Mouse (Mus musculus) heart, postnatal 0 days (tissue): Measurements from ENCODE around the gene Hoxc12. TPM values are rescaled to one million over a fixed set of nuclear protein-coding genes. Genes with fewer than 3 reads are reported as not detected.

Experiments used
- ATAC-seq: fragments of 200-750 bp; cut with Nextera tagmentation; 2 replicates; pipeline ENCODE4 v1.8.0; 2017; ENCODE audit warnings: low read depth, moderate number of reproducible peaks, moderate library complexity; ENCODE audit not compliant: insufficient read depth
- DNase-seq: peaks from one replicate; pipeline ENCODE4 v3.0.0-alpha.2; 2016; ENCODE audit warnings: low spot score
- H3K27ac ChIP-seq: fragments of 300-500 bp; sonication (generic); 2 replicates; pipeline ENCODE4 v1.5.1; 2014; ENCODE audit warnings: low read depth, mild to moderate bottlenecking
- H3K27me3 ChIP-seq: fragments of 300-500 bp; sonication (generic); 2 replicates; pipeline ENCODE4 v1.6.1; 2014; ENCODE audit warnings: low read length, mixed read lengths; ENCODE audit not compliant: control insufficient read depth, insufficient read depth
- H3K36me3 ChIP-seq: fragments of 300-500 bp; sonication (generic); replicated peaks from 2 replicates; pipeline ENCODE4 v1.6.1; 2014; ENCODE audit warnings: low read length, mixed read lengths; ENCODE audit not compliant: control insufficient read depth, insufficient read depth
- H3K4me1 ChIP-seq: fragments of 300-500 bp; sonication (generic); 2 replicates; pipeline ENCODE4 v1.6.1; 2014; ENCODE audit warnings: antibody characterized with exemption; ENCODE audit not compliant: control insufficient read depth, insufficient read depth
- H3K4me2 ChIP-seq: fragments of 300-500 bp; sonication (generic); 2 replicates; pipeline ENCODE4 v1.6.1; 2014; ENCODE audit warnings: low read depth, mild to moderate bottlenecking, low read length, moderate library complexity
- H3K4me3 ChIP-seq: fragments of 300-500 bp; sonication (generic); 2 replicates; pipeline ENCODE4 v1.5.1; 2014; ENCODE audit warnings: low read depth, low read length
- H3K9ac ChIP-seq: fragments of 300-500 bp; sonication (generic); replicated peaks from 2 replicates; pipeline ENCODE4 v1.6.1; 2014; ENCODE audit warnings: low read depth, low read length, mixed read lengths
- H3K9me3 ChIP-seq: fragments of 300-500 bp; sonication (generic); replicated peaks from 2 replicates; pipeline ENCODE4 v1.6.1; 2016; ENCODE audit warnings: low read length; ENCODE audit not compliant: control insufficient read depth
- CTCF ChIP-seq: IDR thresholded peaks from 2 replicates; pipeline ENCODE4 v1.5.1; 2016; ENCODE audit warnings: antibody characterized with exemption, control low read depth, low read depth
- EP300 ChIP-seq: IDR thresholded peaks from 2 replicates; pipeline ENCODE4 v1.6.1; 2016; ENCODE audit warnings: antibody characterized with exemption, low read depth
- WGBS: fragments of 180-500 bp; shearing (Covaris S2); extraction: QIAGEN DNeasy Blood & Tissue Kit; methylation state at CpG from one replicate; pipeline ENCODE4 v1.1.7; 2014; 5-methylcytosine and 5-hydroxymethylcytosine counted together
- polyA plus RNA-seq: library from polyadenylated mRNA; unstranded; fragments of >200 nt; fragmentation: Nextera tagmentation; extraction: Ambion mirVana; gene quantifications from 2 replicates; pipeline ENCODE4 v1.2.1, GENCODE M21; 2015
- total RNA-seq: library from RNA; depleted of rRNA; stranded (reverse); fragments of >200 nt; gene quantifications from 2 replicates; pipeline ENCODE4 v1.2.3, GENCODE M21; 2014; ENCODE audit warnings: low replicate concordance

Hoxc12 gene
- total and polyA plus RNA-seq, 2 experiments from 2014 or later = not detected

DNA sequence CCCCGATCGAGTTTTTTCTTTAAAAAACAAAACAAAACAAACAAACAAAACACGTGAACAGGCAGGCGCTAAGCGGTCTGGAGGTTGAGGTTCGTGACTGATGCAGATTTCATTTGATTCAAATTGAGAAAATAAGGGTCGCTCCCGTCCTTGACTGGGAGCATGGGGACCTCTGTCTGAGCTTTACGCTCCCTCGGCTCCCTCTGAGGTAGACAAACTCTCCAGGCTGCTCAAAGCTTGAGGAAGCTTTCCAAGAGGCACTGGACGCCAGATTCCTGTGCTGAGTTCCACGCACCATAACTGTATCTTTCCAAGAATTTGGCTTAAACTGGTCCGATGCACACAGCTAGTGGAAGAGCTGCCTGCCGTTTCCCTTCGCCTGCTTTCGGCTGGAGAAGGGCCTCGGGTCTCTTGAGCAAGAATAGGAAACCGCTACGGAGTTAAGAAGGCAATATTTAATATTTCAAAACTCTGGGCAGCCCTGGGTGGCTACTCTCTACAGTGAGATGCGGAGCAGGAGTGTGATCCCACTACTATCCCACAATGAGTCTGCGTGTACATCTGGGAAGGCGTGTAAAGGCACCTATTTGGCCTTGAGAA is 26.0 kb upstream of the Hoxc12 start:
- peaks cover 95% of the 10 kb centered on the region for H3K27me3 ChIP-seq
- H3K4me2 ChIP-seq = no peak overlapping the region
- no peaks in the 10 kb centered on the region for H3K4me1 ChIP-seq
- H3K9ac ChIP-seq = no peak overlapping the region
- no peak for ATAC-seq
- no peaks in the 10 kb centered on the region for H3K9me3 ChIP-seq
- 3% methylated on average over 22 of the region's 22 CpGs for WGBS
- DNase-seq = no peak
- no peaks in the 10 kb centered on the region for H3K36me3 ChIP-seq
- no peak for TF ChIP-seq CTCF
- no peak for TF ChIP-seq EP300
- no peak overlapping the region for H3K4me3 ChIP-seq
- no peak overlapping the region for H3K27ac ChIP-seq

DNA sequence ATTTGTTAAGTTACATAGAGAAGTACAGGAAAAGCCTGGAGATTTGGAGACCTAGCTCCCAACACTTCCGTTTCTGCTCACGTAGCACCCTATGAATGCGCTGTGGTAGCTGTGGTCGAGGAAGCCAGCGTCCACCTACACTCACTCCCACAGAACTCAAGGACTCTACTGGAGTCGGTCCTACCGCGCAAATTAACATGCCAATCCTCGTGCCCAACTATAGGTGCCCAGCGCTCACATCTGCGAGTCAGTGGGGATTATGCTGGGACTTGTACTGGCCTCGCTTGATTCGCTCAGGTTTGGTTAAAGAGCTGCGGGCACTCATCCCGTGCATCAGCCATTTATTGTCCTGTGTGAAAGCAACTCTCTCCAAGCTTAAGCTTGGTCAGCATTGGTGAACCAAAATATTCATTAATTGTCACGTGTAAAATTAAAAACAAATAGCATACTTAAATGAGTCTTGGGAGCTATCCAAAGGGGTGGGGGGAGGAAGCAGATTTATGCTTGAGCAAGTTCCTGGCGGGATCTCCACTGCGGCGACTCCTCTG is 23.4 kb upstream of the Hoxc12 start:
- no peaks in the 10 kb centered on the region for H3K4me1 ChIP-seq
- no peaks in the 10 kb centered on the region for H3K9me3 ChIP-seq
- no peak overlapping the region for H3K4me2 ChIP-seq
- H3K27me3 ChIP-seq = peaks cover 97% of the 10 kb centered on the region
- H3K27ac ChIP-seq = no peak overlapping the region
- DNase-seq (no peak), ATAC-seq (no peak)
- WGBS = 1% methylated on average over 19 of the region's 19 CpGs
- no peak overlapping the region for H3K4me3 ChIP-seq
- TF ChIP-seq CTCF = no peak
- no peak for TF ChIP-seq EP300
- H3K9ac ChIP-seq = no peak overlapping the region
- H3K36me3 ChIP-seq = no peaks in the 10 kb centered on the region

DNA sequence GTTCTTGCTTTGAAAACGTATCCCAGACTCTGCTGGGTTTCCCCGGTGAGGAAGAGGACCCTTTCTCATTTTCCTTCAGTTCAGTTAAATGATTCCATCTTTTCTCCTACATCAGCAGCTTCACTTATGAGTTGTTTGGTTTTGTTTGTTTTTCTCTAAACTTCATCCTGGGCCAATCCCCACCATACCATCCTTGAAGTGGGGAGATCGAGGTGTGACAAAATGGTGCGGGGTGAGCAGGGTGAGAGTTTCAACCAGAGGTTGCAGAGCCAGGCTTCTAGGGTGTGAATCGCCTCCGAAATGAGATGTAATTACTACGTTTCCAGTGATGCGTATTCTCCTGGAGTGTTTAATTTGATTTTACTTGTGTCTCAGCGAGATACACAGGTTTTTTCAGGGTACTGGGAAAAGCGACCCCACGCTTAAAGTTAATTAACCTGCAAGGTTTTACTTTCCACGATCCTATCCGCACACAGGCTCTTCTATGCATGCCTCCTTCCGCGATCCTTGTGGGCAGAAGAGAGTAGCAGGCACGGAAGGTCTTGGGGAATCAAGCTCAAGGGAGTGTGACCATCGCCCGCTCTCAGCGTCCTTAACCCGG is 18.5 kb upstream of the Hoxc12 start:
- Histone ChIP-seq H3K36me3 (no peaks in the 10 kb centered on the region), H3K9ac (no peak overlapping the region), H3K4me1 (no peaks in the 10 kb centered on the region), H3K27me3 (peaks cover 99% of the 10 kb centered on the region), H3K27ac (no peak overlapping the region), H3K4me2 (no peak overlapping the region), H3K4me3 (no peak overlapping the region), H3K9me3 (no peaks in the 10 kb centered on the region)
- ATAC-seq (no peak), DNase-seq (no peak)
- TF ChIP-seq EP300 = no peak
- TF ChIP-seq CTCF = no peak
- 5% methylated on average over 20 of the region's 20 CpGs for WGBS

DNA sequence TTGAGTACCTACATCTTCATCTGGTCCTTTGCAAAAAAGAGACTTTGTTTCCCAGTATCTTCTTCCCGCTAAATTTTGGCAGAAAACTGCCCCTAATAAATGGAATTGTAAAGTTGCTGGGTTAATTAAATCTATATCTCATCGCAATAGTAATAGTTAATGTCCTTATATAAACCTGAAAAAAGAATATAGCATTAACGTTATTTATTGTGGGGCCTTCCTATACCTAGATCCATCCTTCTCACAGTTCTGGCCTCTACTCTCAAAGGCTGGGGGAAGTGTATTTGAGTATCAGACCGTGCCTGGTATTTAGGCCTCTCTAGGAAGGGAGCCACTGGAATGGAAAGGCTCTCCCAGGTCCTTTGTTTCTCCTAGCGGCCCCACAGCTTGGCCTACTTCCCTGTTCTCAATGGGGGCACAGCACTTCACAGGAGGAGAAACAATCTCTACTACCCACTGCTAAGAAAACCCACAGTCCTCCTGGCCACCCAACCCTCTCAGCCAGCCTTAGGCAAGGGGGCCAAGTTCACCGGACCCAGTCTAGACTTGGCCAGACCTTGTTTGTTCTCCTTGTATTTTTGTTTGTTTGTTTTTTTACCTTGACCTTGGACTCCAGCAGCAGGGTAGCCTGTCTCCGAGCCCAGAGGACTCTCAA is 17.8 kb upstream of the Hoxc12 start:
- no peak for DNase-seq
- Histone ChIP-seq H3K4me2 (no peak overlapping the region), H3K27ac (no peak overlapping the region), H3K9me3 (no peaks in the 10 kb centered on the region), H3K36me3 (no peaks in the 10 kb centered on the region), H3K27me3 (peaks cover 99% of the 10 kb centered on the region), H3K4me3 (no peak overlapping the region), H3K9ac (no peak overlapping the region), H3K4me1 (no peaks in the 10 kb centered on the region)
- ATAC-seq = no peak
- 5% methylated on average over 7 of the region's 7 CpGs for WGBS
- TF ChIP-seq CTCF (no peak), EP300 (no peak)

DNA sequence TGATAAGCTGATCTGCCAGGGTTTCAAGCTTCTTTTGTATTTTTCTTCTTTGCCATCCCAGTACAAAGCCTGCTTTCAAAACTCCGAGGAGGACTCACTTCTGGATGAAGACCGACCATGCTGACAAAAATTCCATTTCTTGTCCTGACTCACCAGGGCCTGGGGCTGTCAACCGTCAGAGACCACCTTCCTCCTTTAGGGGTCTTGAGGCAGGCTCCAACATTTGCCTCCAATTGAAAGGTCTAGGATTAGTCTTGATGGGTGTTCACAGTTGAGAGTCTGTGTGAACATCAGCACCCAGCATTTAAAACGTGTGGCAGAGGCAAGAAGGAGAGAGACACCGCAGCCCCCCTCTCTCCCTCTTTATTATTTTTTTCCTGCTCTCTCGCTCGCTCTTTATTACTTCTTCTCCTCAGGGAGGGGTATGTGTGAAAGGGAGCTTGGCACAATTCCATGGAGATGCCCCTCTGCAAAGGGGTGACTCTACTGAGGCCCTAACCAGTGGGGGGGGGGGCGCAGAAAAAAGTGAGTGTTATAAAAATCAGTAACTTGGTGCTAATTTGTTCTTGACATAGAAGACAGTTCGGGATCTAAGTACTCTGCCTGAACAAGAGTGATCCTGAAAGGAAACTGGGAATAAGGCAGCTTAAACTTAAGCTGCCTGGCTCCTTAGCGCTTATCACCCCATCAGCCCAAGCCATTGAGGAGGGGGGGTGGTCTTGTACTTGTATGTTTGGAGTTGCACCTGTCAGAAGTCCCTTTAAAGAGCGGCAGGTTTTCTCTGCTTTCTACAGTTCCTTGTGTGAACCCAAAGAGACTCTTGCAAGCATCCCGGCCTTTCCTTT is 17.0 kb upstream of the Hoxc12 start:
- Histone ChIP-seq H3K4me2 (no peak overlapping the region), H3K4me1 (no peaks in the 10 kb centered on the region), H3K9me3 (no peaks in the 10 kb centered on the region), H3K27me3 (peaks cover 99% of the 10 kb centered on the region), H3K4me3 (no peak overlapping the region), H3K36me3 (no peaks in the 10 kb centered on the region), H3K27ac (no peak overlapping the region), H3K9ac (no peak overlapping the region)
- 6% methylated on average over 12 of the region's 12 CpGs for WGBS
- TF ChIP-seq EP300 (no peak), CTCF (no peak)
- ATAC-seq (no peak), DNase-seq (no peak)
